Mouse (Mus musculus) intestine, postnatal 0 days (tissue): ENCODE measurements around the gene Pcca. TPM values are rescaled to one million over a fixed set of nuclear protein-coding genes. Genes with fewer than 3 reads are reported as not detected.

Experiments used
- ATAC-seq: fragments of 200-750 bp; cut with Nextera tagmentation; 2 replicates; pipeline ENCODE4 v1.8.0; 2017; ENCODE audit warnings: mild to moderate bottlenecking, moderate TSS enrichment, moderate library complexity
- H3K27ac ChIP-seq: fragments of 300-500 bp; sonication (generic); 2 replicates; pipeline ENCODE4 v1.5.1; 2014; ENCODE audit warnings: mild to moderate bottlenecking, low read depth, low read length, moderate library complexity
- H3K27me3 ChIP-seq: fragments of 300-500 bp; sonication (generic); replicated peaks from 2 replicates; pipeline ENCODE4 v1.6.1; 2014; ENCODE audit warnings: low read length, mixed read lengths; ENCODE audit not compliant: control insufficient read depth, insufficient read depth
- H3K36me3 ChIP-seq: fragments of 300-500 bp; sonication (generic); 2 replicates; pipeline ENCODE4 v1.6.1; 2014; ENCODE audit warnings: mild to moderate bottlenecking, moderate library complexity; ENCODE audit not compliant: control insufficient read depth, insufficient read depth
- H3K4me1 ChIP-seq: fragments of 300-500 bp; sonication (generic); replicated peaks from 2 replicates; pipeline ENCODE4 v1.6.1; 2014; ENCODE audit warnings: antibody characterized with exemption, low read length, mixed read lengths; ENCODE audit not compliant: control insufficient read depth, insufficient read depth
- H3K4me2 ChIP-seq: fragments of 300-500 bp; sonication (generic); replicated peaks from 2 replicates; pipeline ENCODE4 v1.6.1; 2014; ENCODE audit warnings: low read depth, mild to moderate bottlenecking, moderate library complexity
- H3K4me3 ChIP-seq: fragments of 300-500 bp; sonication (generic); 2 replicates; pipeline ENCODE4 v1.5.1; 2014; ENCODE audit warnings: low read depth, low read length
- H3K9ac ChIP-seq: fragments of 300-500 bp; sonication (generic); 2 replicates; pipeline ENCODE4 v1.6.1; 2014; ENCODE audit warnings: mild to moderate bottlenecking, low read depth, low read length
- H3K9me3 ChIP-seq: fragments of 300-500 bp; sonication (generic); 2 replicates; pipeline ENCODE4 v1.6.1; 2016; ENCODE audit warnings: mixed run types; ENCODE audit not compliant: control insufficient read depth
- CTCF ChIP-seq: sonication (generic); IDR thresholded peaks from 2 replicates; pipeline ENCODE4 v1.5.1; 2016; ENCODE audit warnings: low read depth, mild to moderate bottlenecking, control low read depth, antibody characterized with exemption, moderate library complexity
- WGBS: fragments of 180-500 bp; shearing (Covaris S2); extraction: QIAGEN DNeasy Blood & Tissue Kit; methylation state at CpG from one replicate; pipeline ENCODE4 v1.1.7; 2014; 5-methylcytosine and 5-hydroxymethylcytosine counted together
- polyA plus RNA-seq: library from polyadenylated mRNA; unstranded; fragments of >200 nt; fragmentation: Nextera tagmentation; extraction: Ambion mirVana; gene quantifications from 2 replicates; pipeline ENCODE4 v1.2.1, GENCODE M21; 2015

Pcca gene
- polyA plus RNA-seq, 1 experiment from 2014 or later = 5.9 TPM

DNA sequence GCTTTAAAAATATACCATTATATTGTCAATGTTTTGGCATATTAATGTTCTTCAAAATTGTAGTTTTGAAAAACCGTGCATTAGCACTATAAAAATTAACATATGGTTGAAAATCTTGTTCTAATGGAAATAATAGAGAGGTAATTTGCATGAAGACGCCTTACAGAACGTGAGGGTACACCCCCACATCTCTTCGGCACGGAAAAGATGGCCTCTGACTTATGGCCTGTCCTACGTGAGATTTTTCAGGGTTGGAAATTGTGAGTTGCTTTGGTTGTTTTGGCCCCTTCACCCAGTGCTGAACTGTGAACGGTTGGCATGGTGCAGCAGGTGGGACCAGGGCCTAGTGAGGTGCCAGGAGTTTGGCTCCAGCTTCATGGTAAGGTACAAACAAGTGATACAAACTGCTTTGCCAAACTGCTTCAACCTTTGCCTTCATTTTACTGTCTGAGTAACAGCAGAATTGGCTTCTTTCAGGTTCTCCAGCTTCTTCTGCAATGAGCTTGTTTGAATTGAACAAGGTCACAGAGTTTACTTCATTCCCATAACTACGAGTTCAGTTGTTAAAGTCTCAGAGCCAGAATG lies 185.5 kb downstream of the Pcca start:
- Histone ChIP-seq H3K27ac (no peak overlapping the region), H3K4me2 (no peak overlapping the region), H3K36me3 (no peaks in the 10 kb centered on the region), H3K27me3 (no peaks in the 10 kb centered on the region), H3K4me1 (no peaks in the 10 kb centered on the region), H3K9me3 (no peaks in the 10 kb centered on the region), H3K4me3 (no peak overlapping the region), H3K9ac (no peak overlapping the region)
- 90% methylated on average over 8 of the region's 8 CpGs for WGBS
- no peak for ATAC-seq
- TF ChIP-seq CTCF = no peak

DNA sequence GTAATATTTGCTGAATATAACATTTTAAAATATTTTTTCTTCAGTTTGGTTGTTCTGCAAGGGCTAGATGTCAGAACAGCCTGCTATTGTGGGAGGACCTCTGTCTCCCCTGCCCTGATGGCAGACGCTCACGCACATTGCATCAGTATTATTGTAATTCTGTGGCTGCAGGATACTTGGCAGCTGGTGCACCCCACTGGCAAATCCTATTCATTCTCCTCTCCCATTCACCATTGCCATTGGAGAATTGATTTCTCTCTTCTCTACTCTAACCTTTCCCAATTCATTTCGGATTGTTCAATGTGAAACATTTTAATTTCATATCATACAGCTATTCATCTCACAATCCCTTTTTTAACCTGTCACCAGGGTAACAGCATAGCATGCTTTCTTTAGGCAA lies 186.9 kb downstream of the Pcca start:
- no peak overlapping the region for H3K27ac ChIP-seq
- no peak for TF ChIP-seq CTCF
- ATAC-seq = no peak
- no peak overlapping the region for H3K4me2 ChIP-seq
- 74% methylated on average over 3 of the region's 3 CpGs for WGBS
- no peak overlapping the region for H3K9ac ChIP-seq
- H3K36me3 ChIP-seq = no peaks in the 10 kb centered on the region
- no peaks in the 10 kb centered on the region for H3K27me3 ChIP-seq
- no peaks in the 10 kb centered on the region for H3K9me3 ChIP-seq
- no peaks in the 10 kb centered on the region for H3K4me1 ChIP-seq
- H3K4me3 ChIP-seq = no peak overlapping the region

DNA sequence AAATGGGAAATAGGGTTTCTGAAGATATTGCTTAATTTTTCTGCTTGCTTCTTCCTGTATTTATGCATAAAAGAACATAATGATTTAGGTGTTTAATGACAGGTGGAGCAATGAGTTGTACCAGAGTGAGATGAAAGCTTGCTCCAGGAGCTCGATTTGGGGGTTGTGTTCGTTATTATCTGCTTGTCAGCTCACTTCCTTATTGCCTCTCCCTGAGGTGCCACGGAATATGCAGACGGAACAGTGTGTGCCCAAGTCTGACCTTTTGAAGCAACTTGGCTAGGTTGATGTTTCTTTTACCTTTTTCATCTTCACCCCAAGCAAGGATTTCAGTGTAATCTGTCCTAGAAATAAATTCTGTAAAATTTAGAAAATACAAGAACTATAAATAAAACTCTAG lies 187.6 kb downstream of the Pcca start:
- no peak overlapping the region for H3K4me3 ChIP-seq
- H3K27ac ChIP-seq = no peak overlapping the region
- no peak overlapping the region for H3K4me2 ChIP-seq
- no peak for TF ChIP-seq CTCF
- 22% methylated on average over 4 of the region's 4 CpGs for WGBS
- H3K27me3 ChIP-seq = no peaks in the 10 kb centered on the region
- ATAC-seq = peak; percentile 63
- H3K9me3 ChIP-seq = no peaks in the 10 kb centered on the region
- H3K36me3 ChIP-seq = no peaks in the 10 kb centered on the region
- no peaks in the 10 kb centered on the region for H3K4me1 ChIP-seq
- H3K9ac ChIP-seq = no peak overlapping the region

- Histone ChIP-seq H3K4me3 (no peak overlapping the region), H3K9me3 (no peaks in the 10 kb centered on the region), H3K4me2 (no peak overlapping the region), H3K9ac (no peak overlapping the region), H3K27me3 (no peaks in the 10 kb centered on the region), H3K36me3 (no peaks in the 10 kb centered on the region), H3K27ac (no peak overlapping the region), H3K4me1 (no peaks in the 10 kb centered on the region)
- ATAC-seq = no peak
- WGBS = 89% methylated on average over 1 of the region's 1 CpGs
- TF ChIP-seq CTCF = no peak
Observed at GRCm38 (mm10) chr14:122726456-122726855, 192.3 kb downstream of the Pcca start.

GRCm38 (mm10) chr14:122729431-122730073 lies 195.4 kb downstream of the Pcca start:
- H3K9me3 ChIP-seq = no peaks in the 10 kb centered on the region
- TF ChIP-seq CTCF = no peak
- WGBS = 74% methylated on average over 4 of the region's 4 CpGs

DNA sequence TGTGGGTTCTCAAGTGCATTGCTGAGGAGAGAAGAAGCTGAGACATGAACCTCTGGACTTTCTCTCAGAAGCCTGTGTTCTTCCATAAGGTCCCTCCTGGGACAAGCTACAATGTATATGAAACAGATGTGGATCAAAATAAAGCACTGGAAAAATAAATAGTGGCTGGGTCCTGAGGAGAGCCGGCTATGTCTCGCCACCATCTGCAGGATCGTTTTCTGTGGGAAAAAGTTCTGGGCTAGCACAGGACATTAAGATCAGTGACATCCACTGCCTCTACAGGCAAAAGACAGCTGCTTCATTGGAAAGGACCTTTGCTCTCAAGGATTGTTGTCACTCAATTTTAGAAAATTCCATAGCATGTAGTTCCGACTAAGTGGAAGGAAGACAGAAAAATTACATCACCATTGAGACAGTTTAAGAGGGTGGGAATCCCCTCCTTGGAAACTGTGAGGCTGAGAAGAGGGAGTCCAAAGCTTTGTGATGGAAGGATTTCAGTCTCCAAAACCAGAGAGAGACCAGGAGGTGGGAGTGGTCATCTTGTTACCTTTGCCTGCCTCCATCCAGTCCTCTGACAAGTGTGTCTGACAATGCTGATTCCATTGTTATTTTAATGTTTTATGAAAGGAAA lies 196.9 kb downstream of the Pcca start:
- Histone ChIP-seq H3K36me3 (no peaks in the 10 kb centered on the region), H3K4me2 (no peak overlapping the region), H3K9me3 (no peaks in the 10 kb centered on the region), H3K27me3 (no peaks in the 10 kb centered on the region), H3K4me1 (no peaks in the 10 kb centered on the region), H3K9ac (no peak overlapping the region), H3K27ac (no peak overlapping the region), H3K4me3 (no peak overlapping the region)
- ATAC-seq = no peak
- 69% methylated on average over 4 of the region's 4 CpGs for WGBS
- TF ChIP-seq CTCF = no peak

More at GRCm38 (mm10) chr14:122729431-122730073, 195.4 kb downstream of the Pcca start:
- Histone ChIP-seq H3K4me2 (no peak overlapping the region), H3K4me1 (no peaks in the 10 kb centered on the region), H3K27me3 (no peaks in the 10 kb centered on the region), H3K4me3 (no peak overlapping the region), H3K36me3 (no peaks in the 10 kb centered on the region), H3K9ac (no peak overlapping the region), H3K27ac (no peak overlapping the region)
- no peak for ATAC-seq
